Mouse (Mus musculus) gastrocnemius, postnatal 10 days (tissue): ENCODE data around the gene Olfr1234. TPM values are rescaled to one million over a fixed set of nuclear protein-coding genes. Genes with fewer than 3 reads are reported as not detected.

Source experiments
- DNase-seq: peaks from one replicate; pipeline ENCODE4 v3.0.0; 2021; ENCODE audit warnings: mixed read lengths
- long read RNA-seq, 2 experiments: library from polyadenylated mRNA; stranded (forward); transcript quantifications; one replicate each; pipeline ENCODE4 v2.0.0; 2021
- total RNA-seq, 2 experiments: library from RNA; stranded (reverse); gene quantifications; 2 replicates each; pipeline ENCODE4 v1.2.3; 2021

Olfr1234 gene
- total RNA-seq: not detected
- long read RNA-seq, experiment 1: 0 reads
- long read RNA-seq, experiment 2: 0 reads

DNA sequence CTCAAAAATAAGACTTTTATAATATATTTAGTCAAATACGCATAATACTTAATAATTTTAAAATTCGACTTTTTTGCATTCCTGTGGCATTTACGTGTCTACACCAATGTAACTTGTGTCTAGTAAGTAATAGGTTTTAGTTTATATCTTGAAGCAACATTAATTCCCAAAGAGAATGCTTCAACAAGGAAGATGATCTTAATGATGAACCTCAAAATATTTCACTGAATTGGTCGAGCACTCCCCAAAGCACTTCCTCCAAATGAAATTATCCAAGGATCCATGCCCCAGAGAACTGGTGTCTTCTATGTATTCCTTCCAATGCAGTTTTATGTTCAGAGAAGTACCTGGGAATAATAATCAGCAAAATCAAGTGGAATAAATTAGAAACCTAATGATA, at the start of gene Olfr1234:
Olfr1234 (minus strand) TSS at position 101 of the 400 bp plus-strand sequence.
- no peak for DNase-seq

DNA sequence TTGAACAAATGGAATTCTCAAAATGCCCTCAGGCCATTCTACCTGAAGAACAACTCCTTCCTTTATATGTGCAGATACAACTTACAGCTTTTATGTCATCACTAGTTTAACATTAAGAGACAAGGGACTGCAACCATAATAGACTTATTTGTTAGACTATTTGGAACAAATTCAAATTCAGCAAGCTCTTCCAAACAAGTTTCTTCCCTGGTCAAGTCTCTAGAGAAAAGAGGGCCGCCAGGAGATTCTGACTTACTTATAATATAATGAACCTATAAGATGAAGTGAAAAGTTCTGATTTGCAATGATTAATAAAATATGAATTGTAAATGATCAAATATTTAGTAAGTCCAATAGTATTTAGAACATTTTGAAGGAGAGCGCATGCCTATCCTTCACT, 44.9 kb upstream of the Olfr1234 start, which contains the start of gene Olfr1238:
Olfr1238 (minus strand) TSS at position 101 of the 400 bp plus-strand sequence.
- DNase-seq: no peak

DNA sequence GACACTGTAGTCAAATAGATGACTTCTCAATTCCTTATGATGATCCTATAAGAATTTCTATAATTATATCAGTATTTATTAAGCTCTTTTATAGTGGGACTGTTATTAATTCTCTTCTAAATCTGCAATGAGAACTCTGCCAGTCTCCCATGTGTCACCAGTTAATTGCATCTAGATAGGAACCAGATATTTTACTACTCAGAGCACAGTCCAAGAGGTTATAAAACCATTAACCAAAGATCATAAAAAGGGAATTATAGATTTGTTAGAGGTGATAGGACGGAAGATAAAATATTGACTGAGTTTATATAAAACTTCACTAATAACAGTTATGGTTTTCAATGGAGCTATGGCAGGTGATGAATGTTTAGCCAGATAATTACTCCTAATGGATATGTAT, 36.2 kb upstream of the Olfr1234 start:
- no peak for DNase-seq

GRCm38 (mm10) chr2:89342298-89342697, 22.4 kb downstream of the Olfr1234 start, which contains the start of gene Olfr1233:
Olfr1233 (minus strand) TSS chr2:89342398.
- no peak for DNase-seq

DNA sequence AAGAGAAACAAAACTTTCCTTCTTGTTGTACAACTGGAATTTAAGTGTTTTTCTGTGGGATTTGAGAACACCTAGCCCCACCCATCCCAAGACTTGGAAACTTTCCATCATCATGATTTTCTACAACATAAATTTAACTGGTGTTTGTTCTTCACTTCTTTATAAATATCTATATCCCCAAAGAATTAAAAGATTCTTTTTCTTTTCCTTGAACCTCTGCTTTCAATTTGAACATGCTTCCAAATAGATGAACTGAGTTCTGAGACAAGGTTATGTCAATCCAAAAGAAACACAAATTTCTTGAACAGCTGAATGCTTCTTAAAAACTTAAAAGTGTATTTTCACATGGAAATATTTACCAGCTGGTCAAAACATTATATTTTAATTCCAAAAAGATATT, 35.1 kb downstream of the Olfr1234 start, which contains the start of gene Olfr1232:
Olfr1232 (minus strand) TSS at position 101 of the 400 bp plus-strand sequence.
- no peak for DNase-seq

Other genes starting within 250 kb of the Olfr1234 start
- not detected for gene Olfr1221, start 247.6 kb downstream of the Olfr1234 start, total RNA-seq
- not detected for gene Olfr1222, start 231.8 kb downstream of the Olfr1234 start, total RNA-seq
- gene Olfr1223, start 213.3 kb downstream of the Olfr1234 start, total RNA-seq: not detected
- gene Olfr1224-ps1, start 200.8 kb downstream of the Olfr1234 start, total RNA-seq: not detected
- not detected for gene Olfr1225, start 190.2 kb downstream of the Olfr1234 start, total RNA-seq
- gene Olfr1226, start 164.8 kb downstream of the Olfr1234 start, total RNA-seq: not detected
- not detected for gene Olfr1228, start 110.8 kb downstream of the Olfr1234 start, total RNA-seq
- gene Olfr1229, start 76.9 kb downstream of the Olfr1234 start, total RNA-seq: not detected
- gene Olfr1230, start 67.6 kb downstream of the Olfr1234 start, total RNA-seq: not detected
- not detected for gene Olfr1231, start 57.8 kb downstream of the Olfr1234 start, total RNA-seq
- not detected for gene Olfr1232, start 35.2 kb downstream of the Olfr1234 start, total RNA-seq
- gene Olfr1233, start 22.5 kb downstream of the Olfr1234 start, total RNA-seq: not detected
- gene Olfr1238, start 44.8 kb upstream of the Olfr1234 start, total RNA-seq: not detected
- gene Olfr1239, start 55.5 kb upstream of the Olfr1234 start, total RNA-seq: not detected
- gene Olfr1240, start 78.1 kb upstream of the Olfr1234 start, total RNA-seq: not detected
- gene Olfr1241, start 122.3 kb upstream of the Olfr1234 start, total RNA-seq: not detected
- gene Olfr1242, start 133.5 kb upstream of the Olfr1234 start, total RNA-seq: not detected
- gene Olfr1243, start 166.6 kb upstream of the Olfr1234 start, total RNA-seq: not detected
- gene Olfr1245, start 213.6 kb upstream of the Olfr1234 start, total RNA-seq: not detected
- gene Olfr1246, start 228.3 kb upstream of the Olfr1234 start, total RNA-seq: not detected
- under 1 TPM in 1 of 2 experiments, not detected in 1; 0.05 TPM for gene Olfr1247, start 249.3 kb upstream of the Olfr1234 start, total RNA-seq